Mouse (Mus musculus) 3T3-L1 (cell line): ENCODE results near the gene Zfp277.

Source experiments
- DNase-seq: peaks from one replicate; pipeline ENCODE4 v3.0.0-alpha.2; 2015; ENCODE audit warnings: low read depth, low spot score

The Zfp277 gene

GRCm38 (mm10) chr12:40378621-40379537 is 66.8 kb downstream of the Zfp277 start:
- no peak for DNase-seq

- no peak for DNase-seq
Measured at GRCm38 (mm10) chr12:40351879-40352278, 93.8 kb downstream of the Zfp277 start.

- DNase-seq = peak; percentile 43
Measured at GRCm38 (mm10) chr12:40348251-40348650, 97.5 kb downstream of the Zfp277 start.

- DNase-seq = no peak
Measured at GRCm38 (mm10) chr12:40347060-40347698, 98.5 kb downstream of the Zfp277 start.

- peak; percentile 1 for DNase-seq
Measured at GRCm38 (mm10) chr12:40341443-40341842, 104.3 kb downstream of the Zfp277 start.

- DNase-seq = no peak
Measured at GRCm38 (mm10) chr12:40335303-40335702, 110.4 kb downstream of the Zfp277 start.

- DNase-seq = no peak
Measured at GRCm38 (mm10) chr12:40331467-40331866, 114.2 kb downstream of the Zfp277 start.

GRCm38 (mm10) chr12:40327012-40327660 is 118.6 kb downstream of the Zfp277 start:
- DNase-seq = no peak

- no peak for DNase-seq
Measured at GRCm38 (mm10) chr12:40325582-40325981, 120.1 kb downstream of the Zfp277 start.

- no peak for DNase-seq
Measured at GRCm38 (mm10) chr12:40324819-40325218, 120.9 kb downstream of the Zfp277 start.

GRCm38 (mm10) chr12:40315146-40315545 is 130.6 kb downstream of the Zfp277 start:
- DNase-seq = no peak

GRCm38 (mm10) chr12:40303960-40304359 is 141.7 kb downstream of the Zfp277 start:
- peak; percentile 11 for DNase-seq

- no peak for DNase-seq
Measured at GRCm38 (mm10) chr12:40298636-40299035, 147.1 kb downstream of the Zfp277 start.

- no peak for DNase-seq
Measured at GRCm38 (mm10) chr12:40286539-40286938, 159.2 kb downstream of the Zfp277 start.

GRCm38 (mm10) chr12:40280596-40281325 is 164.9 kb downstream of the Zfp277 start:
- DNase-seq = no peak

- no peak for DNase-seq
Measured at GRCm38 (mm10) chr12:40277581-40277980, 168.1 kb downstream of the Zfp277 start.

GRCm38 (mm10) chr12:40274931-40275330 is 170.8 kb downstream of the Zfp277 start:
- DNase-seq = peak; percentile 51

GRCm38 (mm10) chr12:40273339-40273738 is 172.4 kb downstream of the Zfp277 start:
- no peak for DNase-seq

GRCm38 (mm10) chr12:40272710-40273109 is 173.0 kb downstream of the Zfp277 start:
- no peak for DNase-seq

GRCm38 (mm10) chr12:40268313-40268712 is 177.4 kb downstream of the Zfp277 start:
- no peak for DNase-seq
